Mouse (Mus musculus): ENCODE data around the gene Apoa2. TPM values are rescaled to one million over a fixed set of nuclear protein-coding genes. Genes with fewer than 3 reads are reported as not detected.

Apoa2 gene
- 7,804 TPM for polyA plus RNA-seq (2014; fragmentation: Illumina TruSeq; extraction: RNeasy Lipid Tissue Mini Kit (QIAGEN cat#74804); ENCODE audit: low read depth, low replicate concordance)

DNA sequence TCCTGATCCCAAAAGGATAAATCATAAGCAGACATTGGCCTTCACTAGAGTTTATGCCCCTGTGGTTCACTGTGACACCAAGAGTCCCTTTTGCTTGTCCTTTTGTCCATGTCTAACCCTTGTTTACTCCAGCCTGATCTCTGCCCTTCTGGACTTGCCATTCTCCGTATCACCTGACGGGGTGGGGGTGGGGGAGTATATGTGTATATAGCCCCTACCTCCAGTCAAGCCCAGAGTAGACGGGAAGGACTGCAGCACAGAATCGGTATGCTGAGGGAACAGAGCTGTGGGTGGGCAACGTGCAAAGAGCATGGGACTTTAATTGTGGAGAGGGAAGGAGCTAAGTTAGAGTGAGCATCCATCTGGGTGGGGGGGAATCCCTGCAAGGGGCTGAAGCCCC is at the start of gene Apoa2:
Gene Apoa2 (plus strand): TSS at position 198 of the 400 bp plus-strand sequence.

DNA sequence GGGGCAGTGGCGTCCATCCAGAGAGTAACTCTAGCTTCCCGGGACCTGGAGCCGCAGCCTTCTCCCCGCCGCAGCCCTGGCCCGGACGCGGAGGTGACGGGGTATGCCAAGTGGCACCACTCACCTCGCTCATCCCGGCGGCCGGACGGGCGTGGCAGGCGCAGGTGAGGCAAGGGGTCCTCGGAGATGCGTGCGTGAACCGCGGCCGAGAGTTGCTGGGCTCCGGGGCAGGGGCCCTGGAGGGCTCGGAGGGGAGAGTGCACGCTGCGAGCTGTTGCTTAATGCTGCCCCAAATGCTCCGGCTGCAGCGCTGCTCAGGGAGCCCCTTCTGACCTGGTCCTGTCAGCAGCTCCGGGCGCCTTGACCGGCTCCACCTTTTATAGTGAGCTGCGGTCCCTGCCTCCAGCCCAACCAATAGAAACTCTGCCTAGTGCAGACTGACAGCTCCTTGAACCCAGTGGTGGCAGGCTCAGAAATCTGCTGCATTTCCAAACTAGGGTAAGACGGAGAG is 28.9 kb upstream of the Apoa2 start, which contains the start of gene Pcp4l1:
Gene Pcp4l1 (minus strand): TSS at position 382 of the 511 bp plus-strand sequence.

DNA sequence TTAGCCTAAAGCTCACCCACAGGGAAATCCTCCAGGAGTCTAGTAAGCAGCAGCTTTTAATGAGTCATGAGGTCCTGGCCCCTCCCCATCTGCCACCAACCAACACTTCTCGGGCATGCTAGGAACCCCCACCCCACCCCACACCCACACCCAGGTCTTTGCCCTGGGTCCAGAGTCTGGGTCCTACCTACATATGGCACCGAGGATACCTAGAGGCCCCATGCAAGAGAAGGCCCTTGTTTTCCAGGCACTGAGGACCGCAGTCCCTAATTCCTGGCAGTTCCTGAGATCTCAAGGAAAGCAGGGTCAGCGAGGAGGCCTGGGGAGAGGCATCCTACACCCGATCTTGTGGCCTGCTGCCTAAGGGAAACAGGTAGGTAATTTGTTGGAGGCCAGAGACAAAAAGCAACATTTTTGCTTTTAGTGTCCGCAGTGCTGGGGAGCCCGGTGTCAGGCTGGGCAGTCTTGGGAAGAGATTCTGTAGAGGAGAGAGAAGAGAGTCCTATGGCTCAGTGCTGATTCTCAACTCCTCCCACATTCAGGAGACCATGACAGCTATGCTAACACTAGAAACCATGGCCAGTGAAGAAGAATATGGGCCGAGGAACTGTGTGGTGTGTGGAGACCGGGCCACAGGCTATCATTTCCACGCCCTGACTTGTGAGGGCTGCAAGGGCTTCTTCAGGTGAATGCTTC is 10.9 kb upstream of the Apoa2 start, which contains the start of gene Nr1i3:
Gene Nr1i3 (plus strand): TSS at position 170 of the 696 bp plus-strand sequence.

DNA sequence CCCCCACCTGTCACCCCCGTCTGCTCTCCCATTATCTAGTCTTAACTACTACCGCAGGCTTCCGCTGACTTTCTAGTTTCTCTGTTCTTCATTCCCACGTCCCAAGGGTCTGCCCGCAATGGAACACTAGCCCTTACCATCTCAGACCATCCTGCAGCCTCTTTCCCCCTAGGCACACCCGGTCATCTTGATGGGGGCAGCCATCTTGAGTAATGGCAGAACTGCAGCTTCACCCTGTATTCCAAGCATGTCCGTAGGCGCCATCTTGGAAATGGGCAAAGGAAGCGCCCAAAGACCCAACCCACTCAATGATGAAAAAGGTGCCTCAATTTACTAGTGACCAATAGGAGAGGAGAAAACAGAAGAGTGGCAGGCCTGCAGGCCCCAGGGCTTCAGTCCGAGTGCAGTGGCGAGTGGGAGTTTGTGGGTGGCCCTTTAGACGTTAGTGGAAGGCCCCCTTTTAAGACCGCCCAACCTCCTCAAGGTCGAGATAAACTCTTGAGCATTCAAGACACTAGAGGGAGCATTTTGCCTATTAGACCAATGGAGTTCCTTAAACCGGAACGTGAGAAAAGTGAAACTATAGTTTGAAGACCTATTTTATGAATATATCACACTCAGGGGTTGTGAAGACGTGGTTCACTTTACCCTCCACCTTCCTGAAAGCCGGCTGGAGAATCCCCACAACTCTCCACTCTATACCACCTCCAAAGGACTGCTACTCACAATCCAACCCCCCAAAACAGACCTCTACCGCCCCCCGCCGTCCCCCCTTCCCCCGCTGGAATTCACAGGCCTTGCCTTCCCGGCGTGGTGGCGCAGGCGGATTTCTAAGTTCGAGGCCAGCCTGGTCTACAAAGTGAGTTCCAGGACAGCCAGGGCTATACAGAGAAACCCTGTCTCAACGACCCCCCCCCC is 2.4 kb upstream of the Apoa2 start, which contains the start of gene Tomm40l:
Gene Tomm40l (minus strand): TSS at position 277 of the 918 bp plus-strand sequence.

DNA sequence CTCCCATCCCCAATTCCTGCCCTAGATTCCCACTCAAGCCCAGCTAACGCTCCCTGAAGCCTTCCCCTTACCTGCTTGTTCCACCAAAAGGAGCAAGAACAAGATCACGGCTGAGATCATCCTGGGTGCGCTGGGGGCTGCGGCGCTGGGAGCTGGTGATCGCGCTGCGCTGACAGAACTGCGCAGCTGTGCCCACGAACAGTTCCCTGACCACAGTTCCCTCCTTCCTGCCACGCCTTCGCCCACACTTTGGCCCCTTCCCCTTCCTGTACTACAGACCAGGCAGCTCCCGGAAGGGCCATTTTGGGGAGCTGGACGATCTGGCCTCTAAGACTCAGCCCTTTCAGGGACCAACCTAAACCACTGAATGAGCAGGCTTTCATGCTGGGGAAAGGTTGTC is 9.3 kb downstream of the Apoa2 start, which contains the start of gene Fcer1g:
Gene Fcer1g (minus strand): TSS at position 240 of the 400 bp plus-strand sequence.

DNA sequence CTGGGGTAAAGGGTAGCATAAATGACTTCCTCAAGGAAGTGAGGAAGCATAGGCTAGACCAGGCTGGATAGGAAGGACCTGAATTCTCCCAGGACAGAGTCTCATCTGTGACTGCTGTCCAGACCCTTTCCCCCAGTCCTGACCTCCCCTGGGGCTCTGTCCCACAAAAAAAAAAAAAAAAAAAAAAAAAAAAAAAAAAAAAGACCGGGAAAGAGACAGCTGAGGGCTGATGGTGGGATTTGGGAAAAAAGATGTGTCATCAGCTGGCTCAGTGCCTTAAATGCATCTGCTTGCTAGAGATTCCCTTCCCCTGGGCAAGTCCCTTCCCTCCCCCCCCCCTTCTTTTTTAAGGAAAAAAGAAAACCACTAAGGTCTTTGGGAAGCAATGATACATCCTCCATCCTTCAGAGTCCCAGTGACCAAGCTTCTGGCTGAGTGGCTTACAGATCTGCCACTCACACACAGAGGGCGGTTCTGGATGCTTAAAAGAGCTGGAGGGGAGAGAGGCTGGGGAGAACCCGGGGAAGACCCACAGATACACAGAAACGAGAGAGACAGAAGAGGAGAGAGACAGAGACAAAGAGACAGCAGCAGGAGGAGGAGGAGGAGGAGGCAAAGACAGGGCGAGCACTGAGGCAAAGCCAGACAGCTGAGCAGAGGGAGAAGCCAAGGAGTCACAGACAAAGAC is 25.2 kb downstream of the Apoa2 start, which contains the start of gene Adamts4:
Gene Adamts4 (plus strand): TSS at position 509 of the 688 bp plus-strand sequence.

DNA sequence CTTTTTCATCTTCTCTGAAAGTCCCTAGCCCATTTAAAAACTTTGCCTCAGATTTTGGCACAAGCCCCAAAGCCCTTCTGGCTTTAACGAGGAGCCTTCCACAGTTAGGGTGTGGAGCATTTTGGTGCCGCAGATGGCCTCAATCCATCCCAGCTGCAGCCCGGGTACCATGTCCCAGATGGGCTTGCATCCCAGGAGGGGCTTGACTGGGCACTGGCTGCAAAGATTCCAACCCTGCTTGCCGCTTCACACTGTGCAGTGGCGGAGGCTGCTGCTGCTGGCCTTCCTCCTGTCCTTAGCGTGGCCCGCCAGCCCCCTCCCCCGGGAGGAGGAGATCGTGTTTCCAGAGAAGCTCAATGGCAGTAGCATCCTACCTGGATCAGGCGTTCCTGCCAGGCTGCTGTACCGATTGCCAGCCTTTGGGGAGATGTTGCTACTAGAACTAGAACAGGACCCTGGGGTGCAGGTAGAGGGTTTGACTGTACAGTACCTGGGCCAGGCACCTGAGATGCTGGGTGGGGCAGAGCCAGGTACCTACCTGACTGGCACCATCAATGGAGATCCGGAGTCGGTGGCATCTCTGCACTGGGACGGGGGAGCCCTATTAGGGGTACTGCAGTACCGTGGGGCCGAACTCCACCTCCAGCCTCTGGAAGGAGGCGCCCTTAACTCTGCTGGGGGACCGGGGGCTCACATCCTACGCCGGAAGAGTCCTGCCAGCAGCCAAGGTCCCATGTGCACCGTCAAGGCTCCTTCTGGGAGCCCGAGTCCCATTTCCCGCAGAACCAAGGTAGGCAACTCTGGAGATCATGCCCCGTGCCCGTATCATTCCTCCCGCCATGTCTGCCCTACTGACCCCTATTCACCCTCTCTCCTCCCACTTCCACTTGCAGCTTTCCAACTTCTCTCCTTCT is 26.1 kb downstream of the Apoa2 start, which contains the start of gene Ndufs2:
Gene Ndufs2 (minus strand): TSS at position 709 of the 914 bp plus-strand sequence.

DNA sequence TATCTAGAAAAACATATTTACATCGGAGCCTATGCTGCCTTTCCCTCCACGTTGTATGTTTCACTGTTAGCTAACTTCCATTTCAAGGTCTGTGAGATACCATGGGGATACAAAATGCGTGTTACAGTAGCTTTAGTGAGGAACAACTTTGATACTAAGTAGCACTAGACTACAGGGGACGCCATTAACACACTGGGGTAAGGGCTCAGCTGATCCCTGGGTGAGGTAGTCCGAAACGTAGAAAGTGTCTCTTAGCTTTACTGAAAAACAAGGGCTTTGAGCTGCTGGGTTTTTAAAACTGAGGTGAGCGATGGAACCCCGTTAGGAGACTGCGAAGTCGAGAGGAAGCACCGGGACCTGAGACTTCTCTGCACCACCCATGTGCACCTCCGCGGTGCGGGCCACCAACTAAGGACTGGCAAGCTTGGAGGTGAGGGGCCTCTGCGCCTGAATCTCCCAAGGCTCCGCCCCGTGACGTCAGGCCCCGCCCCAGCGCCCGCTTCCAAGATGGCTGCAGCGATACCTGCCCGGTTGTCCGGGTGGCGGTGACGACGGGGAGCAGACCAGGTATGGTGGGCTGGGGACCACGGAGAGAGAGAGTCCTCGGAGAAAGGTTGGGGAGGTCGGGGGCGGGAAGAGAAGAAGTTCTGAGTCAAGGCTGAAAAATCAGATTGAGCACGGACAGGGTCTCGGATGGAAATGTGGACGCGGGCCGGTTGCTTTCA is 45.2 kb downstream of the Apoa2 start, which contains the start of gene B4galt3:
Gene B4galt3 (plus strand): TSS at position 481 of the 725 bp plus-strand sequence.

Other genes with a start within 250 kb of the Apoa2 start
- gene Fcgr2b, start 248.5 kb upstream of the Apoa2 start, polyA plus RNA-seq (2014; fragmentation: Illumina TruSeq; extraction: RNeasy Lipid Tissue Mini Kit (QIAGEN cat#74804); ENCODE audit: low read depth, low replicate concordance), result 106 TPM
- 6.3 TPM for gene Fcgr4, start 206.1 kb upstream of the Apoa2 start, polyA plus RNA-seq (2014; fragmentation: Illumina TruSeq; extraction: RNeasy Lipid Tissue Mini Kit (QIAGEN cat#74804); ENCODE audit: low read depth, low replicate concordance)
- gene Fcgr3, start 160.1 kb upstream of the Apoa2 start, polyA plus RNA-seq (2014; fragmentation: Illumina TruSeq; extraction: RNeasy Lipid Tissue Mini Kit (QIAGEN cat#74804); ENCODE audit: low read depth, low replicate concordance), result 5.2 TPM
- gene Cfap126, start 111.1 kb upstream of the Apoa2 start, polyA plus RNA-seq (2014; fragmentation: Illumina TruSeq; extraction: RNeasy Lipid Tissue Mini Kit (QIAGEN cat#74804); ENCODE audit: low read depth, low replicate concordance), result 1.9 TPM
- 115 TPM for gene Sdhc, start 74.5 kb upstream of the Apoa2 start, polyA plus RNA-seq (2014; fragmentation: Illumina TruSeq; extraction: RNeasy Lipid Tissue Mini Kit (QIAGEN cat#74804); ENCODE audit: low read depth, low replicate concordance)
- not detected for gene Mpz, start 74.3 kb upstream of the Apoa2 start, polyA plus RNA-seq (2014; fragmentation: Illumina TruSeq; extraction: RNeasy Lipid Tissue Mini Kit (QIAGEN cat#74804); ENCODE audit: low read depth, low replicate concordance)
- 14.7 TPM for gene Pcp4l1, start 28.8 kb upstream of the Apoa2 start, polyA plus RNA-seq (2014; fragmentation: Illumina TruSeq; extraction: RNeasy Lipid Tissue Mini Kit (QIAGEN cat#74804); ENCODE audit: low read depth, low replicate concordance)
- 117 TPM for gene Nr1i3, start 11.1 kb upstream of the Apoa2 start, polyA plus RNA-seq (2014; fragmentation: Illumina TruSeq; extraction: RNeasy Lipid Tissue Mini Kit (QIAGEN cat#74804); ENCODE audit: low read depth, low replicate concordance)
- gene Tomm40l, start 2.5 kb upstream of the Apoa2 start, polyA plus RNA-seq (2014; fragmentation: Illumina TruSeq; extraction: RNeasy Lipid Tissue Mini Kit (QIAGEN cat#74804); ENCODE audit: low read depth, low replicate concordance), result 1.2 TPM
- 20.2 TPM for gene Fcer1g, start 9.3 kb downstream of the Apoa2 start, polyA plus RNA-seq (2014; fragmentation: Illumina TruSeq; extraction: RNeasy Lipid Tissue Mini Kit (QIAGEN cat#74804); ENCODE audit: low read depth, low replicate concordance)
- not detected for gene Adamts4, start 25.4 kb downstream of the Apoa2 start, polyA plus RNA-seq (2014; fragmentation: Illumina TruSeq; extraction: RNeasy Lipid Tissue Mini Kit (QIAGEN cat#74804); ENCODE audit: low read depth, low replicate concordance)
- gene Ndufs2, start 26.3 kb downstream of the Apoa2 start, polyA plus RNA-seq (2014; fragmentation: Illumina TruSeq; extraction: RNeasy Lipid Tissue Mini Kit (QIAGEN cat#74804); ENCODE audit: low read depth, low replicate concordance), result 74.6 TPM
- 3.7 TPM for gene B4galt3, start 45.3 kb downstream of the Apoa2 start, polyA plus RNA-seq (2014; fragmentation: Illumina TruSeq; extraction: RNeasy Lipid Tissue Mini Kit (QIAGEN cat#74804); ENCODE audit: low read depth, low replicate concordance)
- 6.1 TPM for gene Ppox, start 56.1 kb downstream of the Apoa2 start, polyA plus RNA-seq (2014; fragmentation: Illumina TruSeq; extraction: RNeasy Lipid Tissue Mini Kit (QIAGEN cat#74804); ENCODE audit: low read depth, low replicate concordance)
- gene Usp21, start 62.9 kb downstream of the Apoa2 start, polyA plus RNA-seq (2014; fragmentation: Illumina TruSeq; extraction: RNeasy Lipid Tissue Mini Kit (QIAGEN cat#74804); ENCODE audit: low read depth, low replicate concordance), result 10.9 TPM
- 85.2 TPM for gene Ufc1, start 70.0 kb downstream of the Apoa2 start, polyA plus RNA-seq (2014; fragmentation: Illumina TruSeq; extraction: RNeasy Lipid Tissue Mini Kit (QIAGEN cat#74804); ENCODE audit: low read depth, low replicate concordance)
- 7.6 TPM for gene Dedd, start 104.1 kb downstream of the Apoa2 start, polyA plus RNA-seq (2014; fragmentation: Illumina TruSeq; extraction: RNeasy Lipid Tissue Mini Kit (QIAGEN cat#74804); ENCODE audit: low read depth, low replicate concordance)
- 61.0 TPM for gene Nit1, start 120.6 kb downstream of the Apoa2 start, polyA plus RNA-seq (2014; fragmentation: Illumina TruSeq; extraction: RNeasy Lipid Tissue Mini Kit (QIAGEN cat#74804); ENCODE audit: low read depth, low replicate concordance)
- gene Pfdn2, start 120.6 kb downstream of the Apoa2 start, polyA plus RNA-seq (2014; fragmentation: Illumina TruSeq; extraction: RNeasy Lipid Tissue Mini Kit (QIAGEN cat#74804); ENCODE audit: low read depth, low replicate concordance), result 29.2 TPM
- gene Klhdc9, start 135.7 kb downstream of the Apoa2 start, polyA plus RNA-seq (2014; fragmentation: Illumina TruSeq; extraction: RNeasy Lipid Tissue Mini Kit (QIAGEN cat#74804); ENCODE audit: low read depth, low replicate concordance), result not detected
- gene Nectin4, start 145.0 kb downstream of the Apoa2 start, polyA plus RNA-seq (2014; fragmentation: Illumina TruSeq; extraction: RNeasy Lipid Tissue Mini Kit (QIAGEN cat#74804); ENCODE audit: low read depth, low replicate concordance), result not detected
- 1.6 TPM for gene Arhgap30, start 163.9 kb downstream of the Apoa2 start, polyA plus RNA-seq (2014; fragmentation: Illumina TruSeq; extraction: RNeasy Lipid Tissue Mini Kit (QIAGEN cat#74804); ENCODE audit: low read depth, low replicate concordance)
- 2.3 TPM for gene Usf1, start 186.3 kb downstream of the Apoa2 start, polyA plus RNA-seq (2014; fragmentation: Illumina TruSeq; extraction: RNeasy Lipid Tissue Mini Kit (QIAGEN cat#74804); ENCODE audit: low read depth, low replicate concordance)
- gene Tstd1, start 193.8 kb downstream of the Apoa2 start, polyA plus RNA-seq (2014; fragmentation: Illumina TruSeq; extraction: RNeasy Lipid Tissue Mini Kit (QIAGEN cat#74804); ENCODE audit: low read depth, low replicate concordance), result 10.0 TPM
- 33.1 TPM for gene F11r, start 212.5 kb downstream of the Apoa2 start, polyA plus RNA-seq (2014; fragmentation: Illumina TruSeq; extraction: RNeasy Lipid Tissue Mini Kit (QIAGEN cat#74804); ENCODE audit: low read depth, low replicate concordance)

Data from liver, adult 10 weeks (tissue).